Mouse (Mus musculus) activated CD4-positive, CD25-positive, alpha-beta regulatory T cell, adult 4 months (primary cell): ENCODE results near the gene Pcyt2. TPM values are rescaled to one million over a fixed set of nuclear protein-coding genes. Genes with fewer than 3 reads are reported as not detected.

Experiments
- polyA plus RNA-seq, 2 experiments: library from polyadenylated mRNA; unstranded; fragments of 100-300 nt; shearing (Covaris generic); gene quantifications; one replicate each; pipeline ENCODE4 v1.2.1; 2017

Pcyt2 gene
- polyA plus RNA-seq, 2 experiments from 2014 or later: 84.5 to 112 TPM

Other genes with a start within 250 kb of the Pcyt2 start
- gene Faap100, start 239.2 kb downstream of the Pcyt2 start, polyA plus RNA-seq: 10 to 100 TPM; 12.2 to 18.7 TPM
- 1 to 10 TPM; 9.1 to 9.7 TPM for gene Nploc4, start 180.2 kb downstream of the Pcyt2 start, polyA plus RNA-seq
- gene Tspan10, start 175.3 kb downstream of the Pcyt2 start, polyA plus RNA-seq: not detected
- gene Pde6g, start 164.4 kb downstream of the Pcyt2 start, polyA plus RNA-seq: under 1 TPM in 1 of 2 experiments, not detected in 1; 0.38 TPM
- gene Oxld1, start 159.9 kb downstream of the Pcyt2 start, polyA plus RNA-seq: 1 to 10 TPM; 7.5 to 8.5 TPM
- 10 to 100 TPM; 15.6 to 22.7 TPM for gene Ccdc137, start 159.8 kb downstream of the Pcyt2 start, polyA plus RNA-seq
- gene Arl16, start 150.3 kb downstream of the Pcyt2 start, polyA plus RNA-seq: 10 to 100 TPM; 24.4 to 30.8 TPM
- gene Mrpl12, start 133.3 kb downstream of the Pcyt2 start, polyA plus RNA-seq: 10 to 100 TPM; 73.5 to 74.7 TPM
- 10 to 100 TPM in 1 of 2 experiments, 1 to 10 TPM in 1; 9.7 to 12.3 TPM for gene Slc25a10, start 126.1 kb downstream of the Pcyt2 start, polyA plus RNA-seq
- gene Gcgr, start 87.2 kb downstream of the Pcyt2 start, polyA plus RNA-seq: not detected
- gene Mcrip1, start 68.2 kb downstream of the Pcyt2 start, polyA plus RNA-seq: 100 to 1,000 TPM; 121 to 128 TPM
- not detected for gene Ppp1r27, start 66.8 kb downstream of the Pcyt2 start, polyA plus RNA-seq
- gene P4hb, start 44.7 kb downstream of the Pcyt2 start, polyA plus RNA-seq: 100 to 1,000 TPM; 140 to 160 TPM
- gene Arhgdia, start 36.3 kb downstream of the Pcyt2 start, polyA plus RNA-seq: 100 to 1,000 TPM; 601 to 860 TPM
- 10 to 100 TPM; 18.9 to 51.6 TPM for gene Alyref, start 19.6 kb downstream of the Pcyt2 start, polyA plus RNA-seq
- gene Anapc11, start 19.5 kb downstream of the Pcyt2 start, polyA plus RNA-seq: 100 to 1,000 TPM; 112 to 117 TPM
- gene Npb, start 9.5 kb downstream of the Pcyt2 start, polyA plus RNA-seq: not detected
- gene Sirt7, start 7.3 kb upstream of the Pcyt2 start, polyA plus RNA-seq: 10 to 100 TPM; 50.8 to 61.8 TPM
- 10 to 100 TPM; 10.7 to 14.3 TPM for gene Mafg, start 15.7 kb upstream of the Pcyt2 start, polyA plus RNA-seq
- under 1 TPM in 1 of 2 experiments, not detected in 1; 0.48 TPM for gene Pycr1, start 25.8 kb upstream of the Pcyt2 start, polyA plus RNA-seq
- not detected for gene Myadml2, start 30.2 kb upstream of the Pcyt2 start, polyA plus RNA-seq
- gene Notum, start 43.2 kb upstream of the Pcyt2 start, polyA plus RNA-seq: not detected
- gene Aspscr1, start 55.0 kb upstream of the Pcyt2 start, polyA plus RNA-seq: 100 to 1,000 TPM in 1 of 2 experiments, 10 to 100 TPM in 1; 78.1 to 110 TPM
- 100 to 1,000 TPM; 163 to 165 TPM for gene Cenpx, start 95.8 kb upstream of the Pcyt2 start, polyA plus RNA-seq
- 10 to 100 TPM; 19.7 to 24.1 TPM for gene Lrrc45, start 96.0 kb upstream of the Pcyt2 start, polyA plus RNA-seq
- not detected for gene Rac3, start 103.5 kb upstream of the Pcyt2 start, polyA plus RNA-seq
- 10 to 100 TPM; 17.0 to 20.9 TPM for gene Dcxr, start 109.3 kb upstream of the Pcyt2 start, polyA plus RNA-seq
- gene Cbr2, start 114.2 kb upstream of the Pcyt2 start, polyA plus RNA-seq: not detected
- 10 to 100 TPM; 35.6 to 69.1 TPM for gene Hmga1b, start 144.9 kb upstream of the Pcyt2 start, polyA plus RNA-seq
- 1 to 10 TPM; 3.5 to 4.9 TPM for gene Rfng, start 166.3 kb upstream of the Pcyt2 start, polyA plus RNA-seq
- 100 to 1,000 TPM; 118 to 137 TPM for gene Gps1, start 166.3 kb upstream of the Pcyt2 start, polyA plus RNA-seq
- gene Dus1l, start 178.5 kb upstream of the Pcyt2 start, polyA plus RNA-seq: 10 to 100 TPM; 30.9 to 31.9 TPM
- gene Fasn, start 206.6 kb upstream of the Pcyt2 start, polyA plus RNA-seq: 10 to 100 TPM; 28.8 to 40.3 TPM